Mouse (Mus musculus): Measurements from ENCODE around the gene Tmem258.
"Not testable (repeated sequence)": the region's sequence is repeated elsewhere in the genome, so short reads cannot be mapped to it uniquely, and the experiment has no call there.

Tmem258 gene

DNA sequence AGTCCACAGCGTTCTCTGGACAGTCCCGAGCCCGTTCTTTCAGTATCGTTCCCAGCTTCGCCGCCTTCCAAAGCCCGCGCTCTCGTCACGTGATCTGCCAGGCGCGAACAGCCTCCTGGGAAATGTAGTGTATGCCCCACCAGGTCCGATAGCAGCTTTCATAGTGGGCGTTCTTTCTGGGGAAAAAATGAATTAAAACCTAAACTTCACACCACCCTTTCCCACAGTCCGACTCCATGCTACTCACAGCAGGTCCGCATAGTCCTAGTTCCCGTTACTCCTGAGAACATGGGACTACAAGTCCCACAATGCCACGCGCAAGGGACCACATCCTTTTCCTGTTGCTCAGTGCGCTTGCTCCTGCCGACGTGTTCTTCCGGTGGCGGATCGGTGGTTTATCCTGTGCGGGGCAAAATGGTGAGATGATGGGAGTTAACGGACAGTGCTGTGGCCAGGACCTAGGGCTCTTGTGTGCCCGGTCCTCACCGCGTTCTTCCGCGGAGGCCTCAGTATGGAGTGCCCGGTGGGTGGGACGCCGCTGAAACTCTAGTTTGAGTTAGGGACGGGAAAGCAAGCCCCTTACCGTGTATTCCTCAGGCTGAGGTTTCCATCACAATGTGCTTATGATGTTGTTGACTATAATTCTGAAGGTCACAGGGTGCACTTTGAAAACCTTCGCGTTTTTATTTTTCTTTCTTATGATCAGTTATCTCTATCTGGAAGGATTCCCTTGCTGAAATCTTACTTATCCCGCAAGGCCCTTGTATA lies at the start of gene Tmem258, which contains the start of gene Fen1:
Gene Tmem258 (plus strand): TSS at position 167 of the 768 bp plus-strand sequence.
Gene Fen1 (minus strand): TSS at position 322 of the 768 bp plus-strand sequence.
- DNase-seq (ENCODE audit: low spot score): peak; percentile 94

DNA sequence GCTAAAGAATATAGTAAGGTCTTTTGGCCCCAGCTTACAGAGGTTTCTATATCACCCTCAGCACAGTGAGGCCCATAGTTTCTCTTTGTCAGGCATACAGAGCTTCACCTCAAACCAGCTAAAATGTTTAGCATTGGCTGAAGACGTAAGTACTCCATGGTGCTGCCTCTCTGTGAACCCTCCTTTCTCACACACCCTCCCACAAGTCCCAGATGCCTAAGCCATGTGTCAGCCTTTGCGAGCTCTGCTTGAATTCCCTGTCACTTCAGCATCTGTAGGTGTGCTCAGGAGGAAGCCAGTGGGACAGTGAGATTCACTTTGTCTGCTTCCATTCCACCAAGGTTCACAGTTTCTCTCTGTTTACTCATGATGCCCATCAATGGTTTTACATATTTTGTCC lies 46.1 kb upstream of the Tmem258 start:
- no peak for DNase-seq (ENCODE audit: low spot score)

DNA sequence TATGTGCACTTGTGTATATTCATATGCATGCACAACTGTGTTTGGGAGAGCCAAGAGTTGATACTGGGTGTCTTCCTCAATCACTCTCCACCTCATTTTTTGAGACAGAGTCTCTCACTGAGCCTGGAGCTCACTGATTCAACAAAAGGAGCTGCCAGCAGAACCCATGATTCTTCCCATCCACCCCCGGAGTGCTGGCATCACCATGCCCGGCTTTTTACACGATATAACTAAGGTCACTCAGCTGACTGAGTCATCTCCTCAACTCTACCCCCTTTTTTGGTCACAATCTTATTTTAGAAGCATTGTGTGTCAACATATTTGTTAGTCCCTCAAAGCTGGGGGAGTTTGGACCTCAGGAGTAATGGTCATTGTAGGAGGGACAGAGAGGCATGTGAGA lies 39.9 kb upstream of the Tmem258 start:
- no peak for DNase-seq (ENCODE audit: low spot score)

DNA sequence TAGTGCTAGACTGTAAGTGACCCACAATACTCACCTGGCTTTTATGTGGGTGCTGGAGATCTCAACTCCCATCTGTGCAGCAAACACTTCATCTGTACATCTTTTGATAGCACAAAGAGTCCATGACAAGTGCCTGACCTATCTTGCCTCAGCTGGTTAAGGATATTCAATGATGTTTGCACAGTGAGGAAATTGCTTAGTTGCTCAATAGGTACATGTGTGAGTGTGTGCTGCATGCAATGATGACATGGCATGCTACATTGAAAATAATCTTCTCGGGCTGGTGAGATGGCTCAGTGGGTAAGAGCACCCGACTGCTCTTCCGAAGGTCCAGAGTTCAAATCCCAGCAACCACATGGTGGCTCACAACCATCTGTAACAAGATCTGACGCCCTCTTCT lies 37.9 kb upstream of the Tmem258 start:
- DNase-seq (ENCODE audit: low spot score): not testable (repeated sequence)

DNA sequence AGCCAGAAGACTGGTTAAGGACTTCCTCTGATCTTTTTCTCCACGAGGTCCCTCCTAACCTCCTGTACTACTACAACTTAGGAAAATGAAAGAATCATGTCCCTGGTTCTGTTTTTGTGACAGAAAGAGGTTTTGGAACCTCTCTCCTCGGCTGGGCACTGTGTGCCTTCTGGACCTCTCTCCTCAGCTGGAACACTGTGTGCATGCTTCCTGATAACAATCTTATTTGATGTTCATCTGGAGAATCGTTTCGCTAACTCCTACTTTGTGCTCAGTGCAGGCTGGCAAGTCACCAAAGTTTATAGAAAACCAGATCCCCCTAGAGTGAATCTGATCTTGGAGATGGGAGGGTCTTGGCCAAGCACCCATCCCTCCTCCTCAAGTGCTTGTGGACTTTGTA lies 36.7 kb upstream of the Tmem258 start:
- DNase-seq (ENCODE audit: low spot score): no peak

DNA sequence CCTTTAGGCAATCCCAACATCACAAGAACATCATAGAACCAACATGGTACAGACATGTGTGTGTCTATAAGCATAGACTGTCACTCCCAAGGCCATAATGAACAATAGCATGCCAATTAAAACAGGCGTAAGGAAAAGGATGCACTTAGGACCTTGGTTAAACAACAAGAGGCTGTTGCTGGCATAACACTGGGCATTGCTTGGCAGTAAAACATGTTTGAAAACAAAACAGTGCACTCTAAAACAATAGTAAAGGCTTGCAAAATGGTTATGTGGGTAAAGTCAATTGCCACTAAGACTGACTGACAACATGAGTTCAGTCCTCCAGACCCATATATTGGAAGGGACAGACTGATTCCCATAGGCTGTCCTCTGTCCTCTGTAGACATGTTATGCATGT lies 35.9 kb upstream of the Tmem258 start:
- no peak for DNase-seq (ENCODE audit: low spot score)

DNA sequence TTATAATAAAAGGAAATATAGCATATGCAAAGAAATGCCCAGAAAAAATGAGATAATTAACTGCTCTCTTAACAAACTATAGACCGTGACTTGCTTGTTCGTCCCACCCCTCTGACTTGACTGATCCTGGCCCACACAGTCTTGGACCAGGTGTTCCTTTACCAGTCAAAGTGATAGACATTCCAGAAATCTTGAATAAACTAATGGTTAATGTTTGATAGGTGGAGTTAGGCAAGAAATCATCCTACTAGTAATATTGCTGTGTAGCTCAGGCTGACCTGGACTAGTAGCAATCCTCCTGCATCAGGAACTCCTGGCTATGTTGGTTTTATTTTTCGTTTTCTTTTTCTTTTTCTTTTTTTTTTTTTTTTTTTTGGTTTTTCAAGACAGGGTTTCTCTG lies 35.4 kb upstream of the Tmem258 start:
- DNase-seq (ENCODE audit: low spot score): no peak

DNA sequence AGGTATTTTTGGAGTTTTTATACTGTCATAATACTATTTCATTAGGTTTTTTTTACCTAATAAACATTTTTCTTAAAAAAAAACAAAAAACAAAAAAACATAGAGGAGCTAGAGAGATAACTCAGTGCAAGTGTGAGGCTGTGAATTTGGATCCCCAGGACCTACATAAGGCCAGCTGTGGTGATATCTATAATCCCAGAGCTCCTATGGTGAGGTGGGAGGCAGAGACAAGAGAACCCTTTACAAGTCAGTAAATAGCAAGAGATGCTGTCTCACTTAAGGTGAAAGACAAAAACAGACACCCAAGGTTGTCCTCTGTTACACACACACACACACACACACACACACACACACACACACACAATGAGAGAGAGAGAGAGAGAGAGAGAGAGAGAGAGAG lies 34.6 kb upstream of the Tmem258 start:
- no peak for DNase-seq (ENCODE audit: low spot score)

DNA sequence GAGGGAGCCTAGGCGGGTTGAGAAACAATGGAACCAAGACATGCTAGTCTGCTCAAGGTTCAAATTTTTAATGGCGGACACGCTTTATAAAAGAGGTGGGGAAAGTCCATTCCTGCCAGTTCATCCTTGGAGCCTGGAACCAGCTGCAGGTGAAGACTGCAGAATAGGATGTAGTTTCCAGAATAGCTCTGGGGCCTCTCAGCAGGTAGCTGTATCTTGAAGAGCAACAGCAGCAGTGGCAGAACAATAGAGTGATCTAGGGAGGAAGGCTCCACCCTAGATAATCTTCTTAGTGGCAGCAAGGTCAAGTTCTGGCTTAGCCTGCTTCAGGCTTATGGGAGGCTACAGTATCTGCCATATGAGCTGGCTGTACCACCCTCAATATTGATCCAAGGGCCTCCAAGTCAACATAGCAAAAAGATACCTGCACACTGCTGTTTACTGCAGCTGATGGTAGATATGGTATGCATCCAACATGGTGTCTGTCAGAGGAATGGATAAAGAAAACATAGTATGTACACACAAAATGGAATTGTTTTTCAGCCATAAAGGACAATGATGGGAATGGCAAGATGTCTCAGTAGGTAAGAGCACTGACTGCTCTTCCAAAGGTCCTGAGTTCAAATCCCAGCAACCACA lies 34.0 kb upstream of the Tmem258 start:
- not testable (repeated sequence) for DNase-seq (ENCODE audit: low spot score)

DNA sequence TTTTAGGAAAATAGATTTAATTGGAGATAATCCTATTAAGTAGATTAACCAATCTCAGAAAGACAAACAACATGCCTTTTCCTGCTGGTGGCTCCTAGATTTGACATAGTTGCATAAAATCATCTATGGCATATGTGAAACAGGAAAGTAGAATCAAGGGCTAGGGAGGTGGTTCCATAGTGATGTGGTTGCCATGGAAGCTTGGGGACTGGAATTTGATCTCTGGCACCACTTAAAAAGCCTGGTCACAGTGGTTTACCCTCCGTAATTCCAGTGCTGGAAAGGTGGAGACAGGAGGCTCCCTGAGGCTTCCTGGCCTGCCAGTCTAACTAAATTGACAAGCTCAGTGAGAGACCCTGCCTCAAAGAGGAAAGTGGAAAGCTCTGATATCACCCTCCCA lies 33.3 kb upstream of the Tmem258 start:
- DNase-seq (ENCODE audit: low spot score): no peak

DNA sequence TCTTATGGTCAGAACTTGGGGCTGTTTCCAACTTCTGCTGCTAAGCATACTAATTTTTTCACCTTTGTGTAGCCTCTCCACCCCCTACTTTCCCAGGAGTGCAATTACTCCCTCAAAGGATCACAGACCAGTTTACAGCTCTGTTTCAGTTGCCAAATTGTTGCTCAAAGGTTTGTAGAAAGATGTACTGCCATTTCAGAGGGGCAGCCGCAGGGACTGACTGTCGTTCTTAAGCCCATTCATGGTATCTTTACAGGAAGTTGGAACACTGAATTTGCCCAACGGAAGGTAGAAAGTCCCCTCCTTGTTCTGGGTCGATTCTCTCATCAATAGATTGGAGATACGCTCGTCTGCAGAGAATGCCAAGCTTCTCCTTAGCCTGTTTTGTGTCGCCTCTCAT lies 32.5 kb upstream of the Tmem258 start:
- no peak for DNase-seq (ENCODE audit: low spot score)

DNA sequence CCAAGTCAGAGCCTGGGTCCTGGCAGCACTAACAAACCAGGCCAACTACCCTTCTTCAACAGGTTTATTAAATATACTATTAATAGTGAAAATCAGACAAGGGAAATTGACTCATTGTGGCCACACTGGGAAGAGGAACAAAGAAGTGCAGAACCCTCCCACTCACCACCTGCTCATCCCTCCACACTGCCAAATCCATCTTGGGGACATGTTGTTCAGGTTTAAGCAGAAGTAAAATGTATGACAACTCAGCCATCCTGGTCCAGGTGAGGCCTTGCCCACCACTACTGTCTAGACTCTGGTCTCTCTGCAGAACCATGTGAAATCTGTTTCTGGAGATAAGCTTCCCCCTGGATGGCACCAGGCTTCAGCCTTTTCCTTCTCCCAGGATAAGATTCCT lies 32.0 kb upstream of the Tmem258 start:
- DNase-seq (ENCODE audit: low spot score): no peak

DNA sequence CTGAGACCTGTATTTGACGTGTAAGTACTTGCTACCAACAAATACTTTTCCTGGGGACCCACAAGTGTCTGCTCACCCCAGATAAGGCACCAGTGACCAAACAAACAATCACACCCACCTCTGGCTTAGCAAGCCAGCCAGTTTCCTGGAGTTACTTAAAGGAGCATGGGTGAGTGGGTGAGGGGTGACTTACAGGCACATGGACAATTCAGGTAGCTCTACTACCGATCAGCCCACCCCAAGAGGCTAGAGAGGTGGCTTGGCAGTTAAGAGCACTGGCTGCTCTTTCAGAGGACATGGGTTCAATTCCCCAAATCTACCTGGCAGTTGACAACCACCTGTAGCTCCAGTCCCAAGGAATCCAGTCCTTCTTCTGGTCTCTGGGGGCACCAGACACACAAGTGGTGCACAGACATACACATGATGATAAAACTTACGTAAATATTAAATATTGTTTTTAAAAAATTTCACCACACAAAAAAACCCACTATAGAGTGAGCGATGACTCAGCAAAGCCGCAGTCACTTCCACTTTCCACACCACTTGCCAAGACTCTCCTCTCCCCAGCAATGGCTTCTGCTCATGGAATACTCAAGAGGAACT lies 30.6 kb upstream of the Tmem258 start:
- no peak for DNase-seq (ENCODE audit: low spot score)

DNA sequence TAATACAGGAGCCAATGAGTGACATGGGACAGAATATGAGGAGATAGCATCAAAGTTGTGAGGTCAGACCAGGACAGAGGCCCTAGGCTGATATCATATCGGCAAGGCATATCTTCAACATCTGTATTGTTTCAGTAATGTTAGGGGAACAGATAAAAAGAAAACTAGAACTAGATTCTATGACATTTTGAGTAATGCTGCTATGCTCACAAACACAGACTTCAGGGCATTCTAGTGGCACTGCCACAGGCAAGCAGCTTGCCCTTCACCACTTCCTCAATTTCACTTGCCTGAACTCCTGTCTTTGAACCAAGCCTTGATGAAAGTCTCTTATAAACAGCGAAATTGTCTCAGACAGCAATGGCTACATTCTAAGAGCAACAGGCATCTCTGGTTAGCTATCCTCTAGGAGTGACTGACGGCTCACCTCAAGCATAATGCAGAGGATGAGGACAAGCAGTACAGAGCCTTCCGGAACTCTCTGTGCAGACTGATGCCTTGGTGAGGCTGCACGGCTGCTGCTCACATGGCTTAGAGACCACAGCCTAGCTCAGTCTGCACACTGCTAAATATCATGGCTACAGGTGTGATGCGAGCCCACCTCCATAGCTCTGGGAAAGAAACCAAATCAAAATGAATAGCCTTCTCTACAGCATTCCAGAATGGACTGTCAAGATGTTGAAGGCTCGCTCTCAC lies 29.8 kb upstream of the Tmem258 start:
- DNase-seq (ENCODE audit: low spot score): no peak

DNA sequence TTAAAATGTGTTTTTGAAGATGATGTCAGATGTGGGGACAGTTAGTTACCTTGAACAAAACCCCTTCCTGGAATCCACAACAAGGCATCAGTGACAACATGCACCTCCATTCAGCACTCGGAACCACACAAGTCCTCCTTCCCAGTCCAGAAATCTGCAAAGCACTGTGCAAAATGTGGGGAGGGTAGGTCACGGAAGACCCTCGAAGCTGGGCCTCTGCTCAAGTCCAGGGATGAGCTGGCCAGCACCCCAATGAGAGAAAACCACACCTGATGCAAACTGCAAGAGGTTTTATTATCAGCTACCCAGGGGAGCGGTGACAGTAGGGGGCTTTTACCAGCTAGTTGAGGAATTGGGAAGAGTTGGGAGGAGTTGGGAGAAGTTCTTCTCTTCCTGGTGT lies 28.9 kb upstream of the Tmem258 start:
- DNase-seq (ENCODE audit: low spot score): no peak

DNA sequence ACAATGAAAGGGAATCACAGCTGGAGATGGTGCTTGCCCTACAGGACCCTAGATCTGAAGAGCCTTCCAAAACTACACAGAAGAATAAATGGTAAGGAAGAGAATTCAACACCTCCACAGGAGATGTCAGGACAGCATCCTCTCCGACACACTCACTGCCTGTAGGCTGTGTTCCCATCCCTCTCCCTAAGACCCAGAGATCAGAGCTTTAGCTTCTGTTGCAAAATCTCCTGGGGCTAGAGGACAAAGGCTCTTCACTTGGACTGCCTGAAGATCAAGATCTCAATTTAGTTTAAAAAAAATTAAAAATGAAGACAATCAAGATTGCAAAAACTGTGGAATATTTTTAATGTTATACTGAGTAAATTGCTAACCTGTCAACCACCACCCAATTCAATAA lies 27.3 kb upstream of the Tmem258 start:
- no peak for DNase-seq (ENCODE audit: low spot score)

DNA sequence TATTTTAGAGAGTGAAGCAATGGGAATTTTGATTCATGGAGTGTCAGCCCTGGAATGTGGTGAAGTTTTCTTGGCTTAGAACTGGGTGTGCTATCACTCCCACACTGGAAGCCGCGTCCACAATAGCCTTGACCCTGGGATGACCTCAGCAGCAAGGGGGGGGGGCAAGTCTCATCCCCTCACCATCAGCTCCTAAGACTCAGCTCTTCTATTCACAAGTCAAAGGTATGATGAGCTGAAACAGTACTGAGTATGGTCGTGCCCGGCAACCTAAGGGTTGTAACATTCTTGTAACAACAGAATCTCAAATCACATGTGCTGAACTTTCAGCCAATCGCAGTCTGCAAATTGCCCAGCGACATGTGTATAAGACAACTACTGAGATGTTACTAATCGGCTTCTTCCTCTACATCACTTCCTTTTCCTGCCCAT lies 26.9 kb upstream of the Tmem258 start:
- DNase-seq (ENCODE audit: low spot score): no peak

DNA sequence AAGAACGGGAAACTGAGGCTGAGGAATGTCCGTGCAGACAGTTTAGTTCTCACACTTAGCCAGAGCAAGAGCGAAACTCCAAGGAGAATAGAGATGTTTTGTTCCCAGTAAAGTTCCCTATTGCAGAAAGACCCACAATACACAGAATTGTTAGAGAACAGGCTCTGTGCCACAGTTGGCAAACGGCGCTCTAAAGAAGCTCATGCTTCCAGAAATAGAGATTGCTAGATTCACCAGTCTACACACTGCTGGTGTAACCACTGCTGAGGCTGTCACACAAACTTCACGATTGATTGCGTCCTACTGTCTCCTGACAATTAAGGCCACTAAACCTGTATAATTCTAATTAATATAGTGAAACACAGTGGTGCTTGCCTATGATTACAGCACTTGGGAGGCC lies 22.6 kb upstream of the Tmem258 start:
- no peak for DNase-seq (ENCODE audit: low spot score)

DNA sequence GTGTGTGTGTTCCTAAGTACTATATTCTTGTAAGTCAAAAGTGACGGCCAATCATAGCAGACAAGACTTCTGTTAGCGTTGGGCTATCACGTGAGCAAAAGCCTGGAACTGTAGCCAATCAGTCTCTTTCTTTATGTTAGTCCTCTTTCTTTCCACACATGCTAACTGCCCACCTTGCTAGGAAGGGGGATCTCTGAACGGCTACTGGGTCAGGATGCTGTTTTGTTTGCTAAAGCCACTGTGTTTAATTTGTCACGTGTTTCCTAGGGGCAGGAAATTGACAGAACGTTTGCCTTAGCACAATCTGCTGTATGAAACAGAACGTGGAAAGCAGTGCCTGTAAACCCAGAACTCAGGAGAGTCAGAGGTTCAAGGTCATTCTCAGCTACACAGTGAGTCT lies 21.7 kb upstream of the Tmem258 start:
- DNase-seq (ENCODE audit: low spot score): no peak

DNA sequence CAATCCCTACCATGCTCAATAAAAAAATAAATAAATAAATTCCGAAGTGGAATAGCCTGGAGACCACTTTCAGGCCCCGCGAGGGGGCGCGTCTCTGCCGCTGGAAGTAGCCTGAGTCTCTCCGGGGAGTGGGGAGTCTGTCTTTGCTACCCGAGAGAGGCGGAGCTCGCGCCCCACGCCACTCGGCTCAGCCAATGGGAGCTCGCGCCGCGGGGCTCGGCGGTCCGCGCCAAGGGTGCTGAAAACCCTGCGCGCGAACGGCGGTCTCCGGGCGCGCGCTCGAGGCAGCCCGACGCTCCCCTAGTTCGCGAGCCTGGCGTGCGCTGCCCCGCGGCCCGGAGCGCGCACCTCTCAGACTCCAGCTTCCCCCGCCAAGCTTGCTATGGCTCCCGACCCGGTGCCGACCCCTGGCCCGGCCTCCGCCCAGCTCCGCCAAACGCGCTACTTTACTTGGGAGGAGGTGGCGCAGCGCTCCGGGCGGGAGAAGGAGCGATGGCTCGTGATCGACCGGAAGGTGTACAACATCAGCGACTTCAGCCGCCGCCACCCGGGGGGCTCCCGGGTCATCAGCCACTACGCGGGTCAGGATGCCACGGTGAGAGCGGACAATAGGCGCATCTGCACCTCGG lies 21.0 kb upstream of the Tmem258 start, which contains the start of gene Fads1:
Gene Fads1 (plus strand): TSS at position 219 of the 629 bp plus-strand sequence.
- DNase-seq (ENCODE audit: low spot score): peak; percentile 97

DNA sequence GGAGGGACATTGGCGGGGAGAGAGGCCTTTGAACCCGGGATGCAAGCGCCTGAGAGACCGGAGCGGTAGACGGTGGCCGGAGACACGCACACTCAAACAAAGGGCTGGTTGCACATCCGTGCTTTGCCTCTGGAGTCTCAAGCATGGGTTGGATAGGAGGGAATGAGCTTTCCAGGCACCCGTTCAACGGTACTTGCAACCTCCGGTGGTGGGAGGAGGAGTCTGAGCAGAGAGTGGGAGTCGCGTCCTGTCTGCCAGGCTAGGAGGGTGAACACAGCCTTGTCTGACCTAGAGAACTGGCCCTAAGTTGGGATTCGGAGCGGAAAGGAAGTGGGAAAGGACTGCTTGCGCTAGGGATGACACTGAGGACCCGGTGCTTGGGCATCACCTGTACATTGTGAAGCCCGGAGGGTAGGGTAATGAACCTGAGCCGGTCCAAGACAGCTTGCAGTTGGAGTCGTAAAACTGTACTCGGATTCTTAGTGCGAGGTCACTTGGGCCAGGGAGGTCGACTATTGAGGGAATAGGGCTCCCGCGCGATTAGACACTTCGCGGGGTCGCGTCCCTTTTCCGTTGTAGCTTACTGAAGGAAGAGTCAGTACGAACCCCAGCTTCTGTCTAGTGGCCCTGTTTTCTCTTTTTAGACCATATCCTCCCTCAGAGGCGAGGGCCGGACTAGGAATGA lies 20.4 kb upstream of the Tmem258 start:
- peak; percentile 83 for DNase-seq (ENCODE audit: low spot score)

DNA sequence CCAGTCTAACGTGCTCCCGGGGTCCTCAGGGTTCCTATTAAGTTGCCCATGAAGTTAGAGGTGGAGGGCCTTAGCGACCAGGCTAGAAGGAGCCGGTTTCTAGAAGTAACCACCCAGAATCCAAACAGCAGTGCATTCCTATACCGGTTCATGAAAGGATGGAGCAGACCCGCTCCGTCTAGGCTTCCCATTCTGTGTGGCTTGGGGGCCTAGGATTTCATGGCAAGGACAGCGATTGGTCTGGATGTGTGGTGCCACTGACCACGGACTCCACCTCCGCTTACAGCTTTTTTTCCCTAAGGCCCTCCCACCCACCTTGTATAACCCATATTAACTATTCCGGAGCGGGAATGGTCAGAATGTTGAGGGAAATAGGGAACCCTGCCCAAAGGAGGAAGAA lies 19.7 kb upstream of the Tmem258 start:
- DNase-seq (ENCODE audit: low spot score): peak; percentile 68

Data from embryo, embryonic 10.5 days (tissue).